Mouse (Mus musculus) right cerebral cortex, postnatal 25 days (tissue): Measurements from ENCODE around the gene Lsm6.

Source experiments
- DNase-seq: peaks from one replicate; pipeline ENCODE4 v3.0.0; 2022

Lsm6 gene

DNA sequence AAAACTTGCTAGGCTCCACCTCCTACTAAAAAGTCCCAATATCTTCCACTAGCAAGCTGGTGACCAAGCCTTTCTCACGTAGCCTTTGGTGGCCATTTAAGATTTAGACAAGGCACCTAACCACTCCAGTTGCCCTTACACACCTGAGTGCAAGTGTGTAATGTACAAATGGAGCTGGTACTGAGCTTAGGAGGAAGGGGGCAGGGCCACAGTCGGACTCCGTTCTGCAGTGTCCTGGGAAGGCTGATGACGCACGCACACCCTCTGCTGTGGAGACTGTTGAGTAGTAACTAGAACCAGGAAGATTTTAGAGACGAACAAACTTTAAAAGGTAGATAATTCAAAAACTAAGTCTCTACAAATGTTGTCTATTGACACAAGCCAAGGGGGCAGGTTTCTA is 19.7 kb downstream of the Lsm6 start:
- DNase-seq: no peak

DNA sequence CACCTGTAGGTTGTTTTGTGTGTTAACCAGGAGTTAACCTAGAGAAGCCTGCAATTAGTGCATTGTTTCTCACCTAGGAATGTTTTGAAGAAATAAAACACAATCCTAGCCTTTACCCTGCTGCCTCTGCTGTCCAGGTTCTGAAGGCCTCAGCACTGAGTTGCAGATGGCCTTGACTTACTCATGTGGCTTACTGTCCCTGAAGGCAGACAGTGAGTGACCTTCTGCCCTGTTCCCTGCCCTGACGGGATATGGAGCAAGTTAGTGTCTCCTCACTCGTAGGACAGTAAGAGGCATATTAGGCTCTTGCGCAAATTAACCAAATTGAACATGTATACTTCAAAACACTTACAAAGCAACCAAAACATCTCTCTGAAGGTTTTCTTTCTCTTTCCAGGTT is 22.3 kb downstream of the Lsm6 start:
- no peak for DNase-seq

DNA sequence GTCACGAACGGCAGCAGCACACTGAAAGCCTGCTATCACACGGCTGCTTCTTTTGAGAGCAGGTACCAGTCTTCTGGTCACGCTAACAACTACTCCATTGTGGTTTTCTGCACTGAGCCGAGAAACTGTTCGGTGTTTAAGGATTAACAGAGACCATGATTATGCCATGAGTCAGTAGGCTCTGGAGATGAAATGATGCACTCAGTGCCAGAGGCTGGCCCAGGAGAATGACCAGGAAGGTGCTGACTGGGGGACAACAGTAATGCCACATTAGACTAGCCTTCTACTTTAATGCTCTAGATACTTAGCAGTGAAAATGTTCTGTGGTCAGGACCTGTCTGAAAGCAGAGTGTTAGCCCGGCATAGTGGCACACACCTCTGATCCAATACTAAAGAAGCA is 23.0 kb downstream of the Lsm6 start:
- DNase-seq: no peak

GRCm38 (mm10) chr8:78793231-78793630 is 27.7 kb downstream of the Lsm6 start:
- no peak for DNase-seq

- no peak for DNase-seq
Observed at GRCm38 (mm10) chr8:78776816-78777215, 44.1 kb downstream of the Lsm6 start.

DNA sequence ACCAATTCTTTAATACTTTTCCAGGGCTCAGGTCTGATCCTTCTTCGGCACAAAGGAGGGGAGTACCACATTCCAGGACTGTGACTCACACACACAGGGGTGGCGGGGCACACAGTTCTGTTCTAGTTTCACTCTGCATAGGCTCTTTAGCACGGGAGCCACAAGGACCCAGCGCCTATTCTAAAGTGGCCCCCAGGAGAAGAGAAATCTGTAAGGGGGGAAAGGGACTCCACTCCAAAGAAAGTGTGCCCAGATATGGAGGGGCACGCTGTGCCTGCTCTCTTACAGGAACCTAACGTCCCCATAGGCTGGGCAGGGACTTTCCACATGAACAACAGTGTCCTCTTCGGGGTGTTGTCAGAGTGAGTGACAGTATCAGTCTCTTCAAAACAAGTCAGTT is 49.7 kb downstream of the Lsm6 start:
- DNase-seq: no peak

DNA sequence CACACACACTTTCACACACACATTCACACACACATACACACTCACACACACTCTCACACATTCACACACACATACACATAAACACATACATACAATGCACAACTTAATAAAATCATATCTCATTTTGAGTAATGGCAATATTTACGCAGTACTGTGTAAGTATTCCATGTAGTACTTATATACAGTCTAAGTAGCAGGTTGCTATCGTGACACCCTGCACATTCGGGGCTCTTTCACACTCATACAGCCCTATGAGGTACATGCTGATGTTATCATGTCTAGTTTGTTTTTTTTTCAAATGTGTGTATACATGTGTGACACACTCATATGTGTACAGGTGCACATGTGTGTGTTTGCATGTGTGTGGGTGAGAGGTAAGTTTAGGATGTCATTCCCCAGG is 50.4 kb downstream of the Lsm6 start:
- DNase-seq: no peak

DNA sequence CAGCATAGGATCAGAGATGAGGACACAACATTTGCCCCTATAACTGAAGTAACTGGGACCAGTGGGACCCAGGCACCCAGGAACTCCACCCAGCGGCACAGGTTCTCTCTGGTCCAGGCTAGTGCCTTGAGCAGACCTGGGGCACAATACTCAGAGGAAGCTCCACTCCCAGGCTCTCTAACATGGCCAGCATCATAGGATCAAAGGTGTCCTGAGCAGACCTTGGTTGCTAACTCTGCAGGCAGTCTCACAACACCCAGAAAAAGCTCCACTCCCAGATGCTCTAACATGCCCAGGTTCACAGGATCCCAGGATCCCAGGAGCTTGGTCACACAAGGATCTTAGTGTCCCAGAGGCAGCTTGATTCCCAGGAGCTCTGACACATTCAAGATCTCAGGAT is 55.4 kb downstream of the Lsm6 start:
- no peak for DNase-seq

GRCm38 (mm10) chr8:78764976-78765375 is 56.0 kb downstream of the Lsm6 start:
- no peak for DNase-seq

GRCm38 (mm10) chr8:78759139-78759538 is 61.8 kb downstream of the Lsm6 start:
- no peak for DNase-seq

- no peak for DNase-seq
Observed at GRCm38 (mm10) chr8:78754986-78755385, 66.0 kb downstream of the Lsm6 start.
